Mouse (Mus musculus) hindbrain, embryonic 13.5 days (tissue): ENCODE results near the gene Tmem74b. TPM values are rescaled to one million over a fixed set of nuclear protein-coding genes. Genes with fewer than 3 reads are reported as not detected.

Source experiments
- ATAC-seq: fragments of 200-750 bp; cut with Nextera tagmentation; 2 replicates; pipeline ENCODE4 v1.8.0; 2017; ENCODE audit warnings: moderate TSS enrichment; ENCODE audit not compliant: low FRiP score
- H3K27ac ChIP-seq: fragments of 300-500 bp; sonication (generic); 2 replicates; pipeline ENCODE4 v1.5.1; 2015; ENCODE audit warnings: inconsistent platforms, mild to moderate bottlenecking, moderate library complexity
- H3K27me3 ChIP-seq: fragments of 300-500 bp; sonication (generic); 2 replicates; pipeline ENCODE4 v1.6.1; 2015; ENCODE audit warnings: mild to moderate bottlenecking, inconsistent platforms
- H3K36me3 ChIP-seq: fragments of 300-500 bp; sonication (generic); 2 replicates; pipeline ENCODE4 v1.6.1; 2015; ENCODE audit warnings: mild to moderate bottlenecking, inconsistent platforms
- H3K4me1 ChIP-seq: fragments of 300-500 bp; sonication (generic); replicated peaks from 2 replicates; pipeline ENCODE4 v1.6.1; 2015; ENCODE audit warnings: inconsistent platforms
- H3K4me2 ChIP-seq: fragments of 300-500 bp; sonication (generic); 2 replicates; pipeline ENCODE4 v1.6.1; 2015; ENCODE audit warnings: inconsistent platforms, mild to moderate bottlenecking, moderate library complexity
- H3K4me3 ChIP-seq: fragments of 300-500 bp; sonication (generic); 2 replicates; pipeline ENCODE4 v1.5.1; 2015; ENCODE audit warnings: mild to moderate bottlenecking, inconsistent platforms
- H3K9ac ChIP-seq: fragments of 300-500 bp; sonication (generic); 2 replicates; pipeline ENCODE4 v1.6.1; 2015; ENCODE audit warnings: mild to moderate bottlenecking, inconsistent platforms
- H3K9me3 ChIP-seq: fragments of 300-500 bp; sonication (generic); 2 replicates; pipeline ENCODE4 v1.6.1; 2016; ENCODE audit warnings: inconsistent platforms
- WGBS: fragments of 180-500 bp; shearing (Covaris S2); methylation state at CpG from one replicate; pipeline ENCODE4 v1.1.7; 2015; 5-methylcytosine and 5-hydroxymethylcytosine counted together
- polyA plus RNA-seq: library from polyadenylated mRNA; unstranded; fragments of >200 nt; fragmentation: Nextera tagmentation; extraction: Ambion mirVana; gene quantifications from 2 replicates; pipeline ENCODE4 v1.2.1, GENCODE M21; 2015

Gene Tmem74b
- polyA plus RNA-seq, 1 experiment from 2014 or later: 22.1 TPM

DNA sequence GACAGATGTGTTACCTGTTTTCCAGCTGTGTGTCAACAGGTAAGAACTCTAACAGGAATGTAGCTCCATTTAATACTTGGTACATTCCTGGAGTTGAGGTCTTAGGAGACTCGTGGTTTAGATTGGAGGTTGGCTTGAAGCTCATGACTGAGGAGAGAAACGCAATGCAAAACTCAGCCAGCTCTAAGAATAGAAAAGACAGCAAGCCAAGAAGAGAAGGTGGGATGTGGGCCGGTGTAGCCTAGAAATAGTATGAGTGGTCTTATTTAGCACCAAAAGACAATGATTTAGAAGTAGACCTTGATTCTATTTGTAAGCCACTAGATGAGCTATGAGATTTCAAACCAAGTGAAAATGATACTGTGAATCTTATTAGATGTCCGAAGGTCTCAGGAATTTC, 13.7 kb downstream of the Tmem74b start:
- peaks cover 74% of the 10 kb centered on the region for H3K36me3 ChIP-seq
- ATAC-seq: no peak
- H3K4me1 ChIP-seq: no peaks in the 10 kb centered on the region
- WGBS: 91% methylated on average over 4 of the region's 4 CpGs
- H3K9me3 ChIP-seq: no peaks in the 10 kb centered on the region
- no peak overlapping the region for H3K4me2 ChIP-seq
- no peak overlapping the region for H3K27ac ChIP-seq
- no peak overlapping the region for H3K4me3 ChIP-seq
- H3K9ac ChIP-seq: no peak overlapping the region
- no peaks in the 10 kb centered on the region for H3K27me3 ChIP-seq

DNA sequence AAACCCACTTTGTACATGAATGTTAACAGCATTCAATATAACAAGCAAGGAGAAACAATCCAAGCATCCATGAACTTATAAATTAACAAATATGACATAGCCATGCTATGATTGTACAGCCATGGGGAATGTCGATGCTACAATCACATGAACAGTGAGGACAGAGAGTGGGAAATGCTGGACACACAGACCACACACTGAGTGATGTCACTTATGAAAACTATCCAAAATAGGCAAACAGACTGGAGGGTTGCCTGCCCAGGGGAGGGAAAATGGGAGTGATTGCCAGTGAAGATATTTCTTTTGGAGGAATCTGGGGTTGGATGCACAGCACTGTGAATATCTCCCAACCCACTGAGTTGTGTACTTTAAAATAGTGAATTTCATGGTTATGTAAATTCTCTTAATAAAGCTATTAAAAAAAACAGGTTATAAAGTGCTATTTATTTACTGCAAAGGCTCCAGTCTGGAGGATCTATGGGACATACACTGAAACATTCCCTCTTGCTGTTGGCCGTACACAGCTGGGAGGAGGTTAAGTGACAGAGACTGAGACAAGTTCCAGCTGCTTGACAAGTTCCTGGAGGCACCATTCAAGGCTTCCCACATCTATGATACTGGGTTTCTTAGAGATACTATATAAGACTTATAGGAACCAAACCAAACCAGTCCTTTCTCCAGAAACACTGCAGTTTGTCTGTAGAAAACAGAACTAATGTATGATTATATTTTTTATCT, 14.7 kb downstream of the Tmem74b start:
- Histone ChIP-seq H3K27ac (no peak overlapping the region), H3K27me3 (no peaks in the 10 kb centered on the region), H3K4me3 (no peak overlapping the region), H3K4me1 (no peaks in the 10 kb centered on the region), H3K9me3 (no peaks in the 10 kb centered on the region), H3K36me3 (peaks cover 75% of the 10 kb centered on the region), H3K9ac (no peak overlapping the region), H3K4me2 (no peak overlapping the region)
- 99% methylated on average over 2 of the region's 2 CpGs for WGBS
- no peak for ATAC-seq

DNA sequence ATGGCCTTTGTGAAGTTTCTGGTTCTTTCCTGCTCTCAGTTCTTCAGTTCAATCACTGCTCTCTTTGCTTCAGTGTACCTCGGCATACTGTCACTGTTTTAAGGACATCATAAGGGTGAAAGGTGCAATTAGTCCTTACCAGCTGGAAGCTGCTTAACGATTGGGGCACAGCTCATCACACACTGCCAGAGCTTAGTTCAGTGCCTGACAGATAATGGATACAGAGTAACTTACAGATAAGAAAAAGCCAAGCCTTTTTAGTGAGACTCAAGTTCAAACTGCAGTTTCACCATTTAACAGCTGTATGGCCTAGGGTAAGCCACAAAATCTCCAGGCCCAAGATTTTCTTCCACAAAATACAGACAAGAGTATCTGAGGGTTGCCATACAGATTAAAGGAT, 22.3 kb downstream of the Tmem74b start:
- H3K4me1 ChIP-seq: no peaks in the 10 kb centered on the region
- no peak overlapping the region for H3K4me3 ChIP-seq
- H3K4me2 ChIP-seq: no peak overlapping the region
- H3K27ac ChIP-seq: no peak overlapping the region
- 96% methylated on average over 2 of the region's 2 CpGs for WGBS
- no peak for ATAC-seq
- H3K9ac ChIP-seq: no peak overlapping the region
- no peaks in the 10 kb centered on the region for H3K9me3 ChIP-seq
- no peaks in the 10 kb centered on the region for H3K27me3 ChIP-seq
- peaks cover 93% of the 10 kb centered on the region for H3K36me3 ChIP-seq

DNA sequence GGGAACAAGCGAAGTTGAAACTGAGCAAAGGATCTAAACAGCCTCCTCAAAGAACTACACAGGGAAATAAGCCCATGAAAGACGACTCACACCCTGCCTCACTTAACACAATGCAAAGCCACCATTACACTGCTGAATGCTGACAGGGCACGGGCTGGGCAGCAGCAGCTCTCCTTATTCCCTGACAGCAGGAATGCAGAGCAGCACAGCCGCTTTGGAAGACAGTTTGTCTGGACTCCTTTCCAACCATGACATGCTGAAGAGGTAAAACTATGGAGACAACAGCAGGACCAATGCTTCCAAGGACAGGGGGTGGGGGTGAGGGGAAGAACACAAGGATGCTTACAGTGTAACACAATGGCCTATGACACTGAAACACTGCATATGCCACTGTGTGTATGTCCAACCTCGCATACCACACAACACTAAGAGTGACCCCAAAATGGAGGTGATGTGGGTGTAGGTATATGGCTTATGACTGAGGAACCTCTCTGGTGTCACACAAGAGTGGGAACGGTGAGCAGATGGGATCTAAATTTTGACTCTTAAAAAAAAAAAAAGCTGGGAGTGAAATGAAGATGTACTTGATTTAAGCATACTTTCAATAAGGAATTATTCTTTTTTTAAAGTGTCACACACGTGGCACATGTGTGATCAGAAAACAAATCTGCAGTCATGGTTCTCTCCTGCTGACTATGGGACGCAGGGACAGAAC, 31.5 kb downstream of the Tmem74b start:
- 91% methylated on average over 8 of the region's 8 CpGs for WGBS
- H3K9me3 ChIP-seq: no peaks in the 10 kb centered on the region
- H3K4me2 ChIP-seq: no peak overlapping the region
- H3K9ac ChIP-seq: no peak overlapping the region
- ATAC-seq: no peak
- no peak overlapping the region for H3K27ac ChIP-seq
- no peaks in the 10 kb centered on the region for H3K27me3 ChIP-seq
- peaks cover 3% of the 10 kb centered on the region; the same call in 1 of the 2 replicates for H3K4me1 ChIP-seq
- H3K36me3 ChIP-seq: peaks cover 54% of the 10 kb centered on the region
- no peak overlapping the region for H3K4me3 ChIP-seq

DNA sequence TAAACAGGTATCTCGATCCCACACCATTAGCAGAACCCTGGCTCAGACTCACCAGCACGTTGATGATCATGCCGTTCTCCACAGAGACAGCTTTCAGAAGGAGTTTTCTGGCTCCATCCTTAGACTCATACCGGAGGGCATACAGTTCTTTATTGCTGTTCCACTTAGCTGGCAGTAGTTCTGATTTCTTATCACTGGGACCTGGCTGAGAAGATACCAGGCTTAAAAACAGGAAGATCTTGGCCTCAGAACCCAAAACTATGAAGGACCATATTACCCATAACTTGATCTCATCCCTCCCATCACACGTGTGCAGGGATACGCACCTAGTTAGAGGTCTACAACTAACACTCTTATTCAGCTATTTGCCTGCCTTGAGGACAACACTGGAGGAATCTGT, 33.6 kb downstream of the Tmem74b start:
- Histone ChIP-seq H3K27ac (no peak overlapping the region), H3K4me3 (no peak overlapping the region), H3K9ac (no peak overlapping the region), H3K27me3 (no peaks in the 10 kb centered on the region), H3K9me3 (no peaks in the 10 kb centered on the region), H3K36me3 (peaks cover 33% of the 10 kb centered on the region), H3K4me1 (peaks cover 24% of the 10 kb centered on the region), H3K4me2 (no peak overlapping the region)
- WGBS: 99% methylated on average over 6 of the region's 6 CpGs
- ATAC-seq: no peak

DNA sequence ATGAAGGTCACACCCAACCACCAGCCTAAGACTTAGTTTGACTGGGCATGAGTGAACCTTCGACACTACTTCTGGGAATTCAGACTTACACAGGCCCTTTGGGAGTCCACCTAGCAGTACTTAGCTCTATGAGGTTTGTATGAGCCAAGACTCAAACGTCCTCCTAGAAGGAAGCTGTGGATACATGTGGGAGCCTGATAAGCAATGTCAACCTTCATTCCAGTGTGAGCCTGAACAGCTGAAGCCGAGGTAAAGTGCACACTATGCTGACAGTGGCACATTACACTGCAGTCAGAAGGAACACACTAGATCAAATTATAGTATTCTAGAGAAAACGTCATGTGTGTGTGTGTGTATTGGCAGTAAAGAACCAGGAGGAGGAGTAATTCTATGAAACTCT, 36.7 kb downstream of the Tmem74b start:
- peaks cover 20% of the 10 kb centered on the region for H3K36me3 ChIP-seq
- H3K4me3 ChIP-seq: no peak overlapping the region
- no peak for ATAC-seq
- WGBS: 90% methylated on average over 4 of the region's 4 CpGs
- peaks cover 30% of the 10 kb centered on the region for H3K4me1 ChIP-seq
- H3K27ac ChIP-seq: no peak overlapping the region
- H3K4me2 ChIP-seq: no peak overlapping the region
- H3K9ac ChIP-seq: no peak overlapping the region
- H3K27me3 ChIP-seq: peaks cover 5% of the 10 kb centered on the region; the same call in 1 of the 2 replicates
- H3K9me3 ChIP-seq: no peaks in the 10 kb centered on the region

DNA sequence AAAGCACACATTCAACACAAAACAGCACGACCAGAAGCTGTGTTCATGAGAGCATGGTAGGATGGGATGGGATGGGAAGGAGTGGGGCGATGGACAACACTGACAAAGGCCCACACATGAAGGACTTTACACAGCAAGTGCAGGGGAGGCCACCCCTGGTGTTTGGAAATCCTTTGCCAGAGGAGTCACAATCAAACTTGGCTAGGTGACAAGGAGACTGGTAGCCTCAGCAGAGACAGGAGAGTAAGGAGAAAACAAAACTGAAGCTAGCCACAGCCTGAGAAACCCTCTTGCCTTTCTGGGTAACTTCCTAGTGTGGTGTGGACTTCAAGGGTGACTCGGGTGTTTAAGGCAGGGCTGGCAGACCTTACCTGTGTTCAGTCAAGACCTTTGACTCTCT, 37.3 kb downstream of the Tmem74b start:
- Histone ChIP-seq H3K27me3 (peaks cover 6% of the 10 kb centered on the region; the same call in 1 of the 2 replicates), H3K27ac (no peak overlapping the region), H3K36me3 (peaks cover 13% of the 10 kb centered on the region), H3K4me1 (peaks cover 30% of the 10 kb centered on the region), H3K9ac (no peak overlapping the region), H3K4me3 (no peak overlapping the region), H3K4me2 (peak overlapping the region; percentile 93), H3K9me3 (no peaks in the 10 kb centered on the region)
- WGBS: 95% methylated on average over 3 of the region's 3 CpGs
- ATAC-seq: no peak

DNA sequence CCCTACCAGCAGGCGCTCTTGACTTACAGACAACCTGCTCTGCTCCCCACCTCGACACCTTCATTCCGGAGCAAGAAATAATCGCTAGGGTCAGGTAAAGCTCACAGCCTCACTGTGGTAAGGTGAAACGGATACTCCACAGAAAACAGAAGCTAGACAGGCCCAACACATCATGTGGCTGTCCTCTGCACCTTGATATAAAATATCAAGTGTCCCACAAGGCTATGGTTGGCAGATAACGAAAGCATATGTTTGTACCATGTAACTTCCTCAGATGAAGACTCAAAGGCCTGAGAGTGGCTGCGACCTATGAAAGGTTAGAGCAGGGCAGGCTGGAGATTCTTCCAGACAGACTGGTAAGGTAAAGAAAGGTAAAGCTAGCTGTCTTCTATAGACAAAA, 37.7 kb downstream of the Tmem74b start:
- Histone ChIP-seq H3K4me3 (peak overlapping the region; percentile 95; the same call in 1 of the 2 replicates), H3K9ac (no peak overlapping the region), H3K4me2 (peak overlapping the region; percentile 93), H3K36me3 (peaks cover 10% of the 10 kb centered on the region), H3K4me1 (peaks cover 30% of the 10 kb centered on the region), H3K9me3 (no peaks in the 10 kb centered on the region), H3K27ac (no peak overlapping the region), H3K27me3 (peaks cover 6% of the 10 kb centered on the region; the same call in 1 of the 2 replicates)
- no peak for ATAC-seq
- WGBS: 90% methylated on average over 7 of the region's 7 CpGs

DNA sequence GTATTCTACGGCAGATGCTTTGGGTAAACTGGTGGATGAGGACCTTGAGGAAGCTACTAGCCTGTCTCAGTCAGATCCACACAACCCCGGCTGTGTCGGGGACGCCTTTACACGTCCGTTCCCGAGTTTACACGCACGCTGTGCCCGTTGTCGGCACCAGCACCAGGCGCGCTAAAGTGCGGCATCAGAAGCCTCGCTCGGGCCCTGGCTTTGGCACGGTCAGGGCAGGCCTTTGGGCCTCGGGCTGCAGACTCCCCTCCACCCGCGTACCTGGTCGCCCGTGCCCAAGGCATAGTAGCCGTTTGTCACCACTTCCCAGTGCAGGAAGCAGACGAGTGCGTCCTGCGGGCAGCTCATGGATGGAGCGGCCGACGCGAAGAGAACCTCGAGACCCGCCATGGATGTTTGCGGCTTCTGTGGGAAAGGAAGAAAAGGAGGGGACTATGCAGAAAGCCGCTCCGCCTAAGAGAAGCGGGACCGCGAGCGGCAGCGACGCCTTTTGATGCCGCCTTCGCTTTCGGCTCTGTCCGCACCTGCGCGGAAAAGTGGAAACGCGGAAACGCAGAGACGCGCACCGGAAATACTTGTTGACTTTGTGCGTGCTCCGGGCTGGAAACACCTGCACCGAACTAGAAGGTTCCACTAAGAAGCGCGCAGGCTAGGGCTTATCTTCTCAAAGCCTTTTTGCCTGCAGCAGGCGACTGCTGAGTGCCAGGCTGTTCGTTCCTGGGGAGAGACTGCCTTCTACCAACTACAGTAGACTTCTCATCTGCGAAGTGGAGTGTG, 39.1 kb downstream of the Tmem74b start:
- 1% methylated on average over 61 of the region's 61 CpGs for WGBS
- Histone ChIP-seq H3K9ac (peak overlapping the region; percentile 95), H3K4me3 (peak overlapping the region; percentile 95), H3K4me1 (peaks cover 30% of the 10 kb centered on the region), H3K27me3 (peaks cover 11% of the 10 kb centered on the region; the same call in 1 of the 2 replicates), H3K4me2 (peak overlapping the region; percentile 93), H3K36me3 (no peaks in the 10 kb centered on the region), H3K9me3 (no peaks in the 10 kb centered on the region), H3K27ac (peak overlapping the region; percentile 83)
- peak; percentile 91 for ATAC-seq

DNA sequence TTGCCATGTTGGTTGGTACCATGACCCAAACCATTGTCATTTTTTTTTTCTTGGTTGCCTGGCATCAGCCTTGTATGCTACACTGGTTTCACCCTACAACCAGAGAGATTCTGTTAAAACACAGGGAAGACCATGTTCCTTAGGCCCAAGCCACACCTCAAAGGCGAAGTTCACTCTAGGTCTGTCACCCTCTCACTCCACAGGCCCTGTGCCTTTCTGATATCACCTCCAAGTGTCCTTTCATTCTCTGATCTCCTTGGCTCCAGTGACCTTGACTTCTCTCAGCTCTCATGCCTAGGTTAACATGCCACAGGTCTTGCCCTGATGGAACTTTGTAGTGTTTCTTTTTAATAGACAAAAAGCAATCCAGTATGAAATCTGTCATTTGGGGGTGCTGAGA, 40.3 kb downstream of the Tmem74b start:
- H3K4me1 ChIP-seq: peaks cover 30% of the 10 kb centered on the region
- H3K4me3 ChIP-seq: no peak overlapping the region
- no peaks in the 10 kb centered on the region for H3K36me3 ChIP-seq
- H3K27ac ChIP-seq: no peak overlapping the region
- no peak overlapping the region for H3K9ac ChIP-seq
- H3K4me2 ChIP-seq: no peak overlapping the region
- no peaks in the 10 kb centered on the region for H3K9me3 ChIP-seq
- no peak for ATAC-seq
- WGBS: 89% methylated on average over 1 of the region's 1 CpGs
- H3K27me3 ChIP-seq: peaks cover 11% of the 10 kb centered on the region; the same call in 1 of the 2 replicates

DNA sequence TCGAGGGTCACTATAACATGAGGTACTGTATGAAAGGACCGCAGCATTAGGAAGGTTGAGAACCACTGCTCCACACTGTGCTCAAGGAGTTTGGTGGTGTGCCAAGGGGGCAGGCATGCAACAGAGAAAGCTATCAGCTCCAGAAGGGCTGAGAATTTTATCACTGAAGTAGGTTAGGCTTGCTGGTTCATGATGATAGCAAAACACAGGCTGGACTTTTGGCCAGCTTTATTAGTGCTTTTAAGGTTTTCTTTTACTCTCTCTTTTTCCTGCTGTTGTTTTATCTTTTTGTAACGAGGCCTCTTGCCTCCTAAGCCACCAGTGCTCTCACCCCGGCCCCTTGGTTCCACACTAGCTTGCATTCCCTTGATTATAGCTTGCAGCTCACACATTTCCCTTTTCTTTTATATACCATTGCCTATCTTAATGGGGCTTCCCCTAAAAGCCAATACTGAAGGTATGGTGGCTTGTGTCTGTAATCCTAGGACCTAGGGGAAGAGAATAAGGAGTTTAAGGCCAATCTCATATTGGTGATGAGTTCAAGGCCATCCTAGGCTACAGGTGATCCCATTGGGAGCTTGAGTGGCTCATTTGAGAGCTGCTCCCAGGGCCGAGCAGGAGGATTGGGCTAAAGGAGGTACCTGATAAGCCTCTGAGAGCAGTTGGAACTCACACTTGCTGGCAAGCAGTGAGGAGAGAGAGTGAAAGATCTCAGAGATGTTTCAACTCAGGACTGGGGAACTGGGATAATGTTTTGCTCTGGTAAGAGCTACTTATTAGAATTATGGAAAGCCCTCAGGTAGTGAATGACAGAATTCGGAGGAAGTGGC, 41.3 kb downstream of the Tmem74b start:
- Histone ChIP-seq H3K9ac (no peak overlapping the region), H3K4me1 (peaks cover 30% of the 10 kb centered on the region), H3K36me3 (no peaks in the 10 kb centered on the region), H3K4me3 (no peak overlapping the region), H3K4me2 (no peak overlapping the region), H3K9me3 (no peaks in the 10 kb centered on the region), H3K27me3 (peaks cover 15% of the 10 kb centered on the region; the same call in 1 of the 2 replicates), H3K27ac (no peak overlapping the region)
- WGBS: 72% methylated on average over 6 of the region's 6 CpGs
- no peak for ATAC-seq
